Mouse (Mus musculus) cerebral cortex, adult 2 months (tissue): ENCODE measurements around the gene Uhrf1bp1.

Experiments used
- WGBS: fragments of 180-500 bp; shearing (Covaris S2); methylation state at CpG from one replicate; pipeline ENCODE4 v1.1.7; 2018; 5-methylcytosine and 5-hydroxymethylcytosine counted together

Gene Uhrf1bp1

DNA sequence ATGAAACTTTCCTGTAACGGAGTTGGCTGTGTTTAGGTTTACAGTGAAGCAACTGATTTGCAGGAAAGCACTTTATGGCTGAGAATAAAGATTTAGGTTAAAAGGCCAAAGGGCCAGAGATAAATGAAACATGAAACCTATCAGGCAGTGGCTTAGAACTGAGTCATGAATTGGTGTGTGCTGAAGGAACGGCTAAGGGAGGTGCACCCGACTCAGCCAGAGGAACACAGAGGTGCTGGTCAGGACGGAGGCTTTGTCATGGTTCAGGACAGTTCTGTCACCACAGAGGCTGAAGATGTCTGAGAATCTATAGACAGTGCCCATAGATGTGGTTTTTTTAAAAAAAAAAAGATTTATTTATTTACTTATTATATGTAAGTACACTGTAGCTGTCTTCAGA lies 58.5 kb downstream of the Uhrf1bp1 start:
- 95% methylated on average over 4 of the region's 4 CpGs for WGBS

DNA sequence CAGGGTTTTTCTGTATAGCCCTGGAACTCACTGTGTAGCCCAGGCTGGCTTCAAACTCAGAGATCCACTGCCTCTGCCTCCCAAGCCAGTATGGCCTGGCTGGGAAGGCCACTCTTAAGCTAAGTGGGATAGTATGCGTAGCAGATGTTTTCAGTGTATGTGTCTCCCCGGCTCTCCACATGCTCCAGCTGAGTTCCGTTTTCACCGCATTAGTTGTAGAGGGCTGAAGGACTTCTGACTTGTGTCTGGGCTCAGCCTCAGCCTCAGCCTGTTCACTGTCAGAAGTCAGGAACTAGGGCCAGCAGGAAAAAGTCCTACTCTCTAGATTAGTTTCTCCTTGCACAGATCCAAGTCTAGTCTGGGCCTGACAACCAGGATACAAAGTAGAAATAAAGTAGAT lies 60.1 kb downstream of the Uhrf1bp1 start:
- 89% methylated on average over 4 of the region's 4 CpGs for WGBS

DNA sequence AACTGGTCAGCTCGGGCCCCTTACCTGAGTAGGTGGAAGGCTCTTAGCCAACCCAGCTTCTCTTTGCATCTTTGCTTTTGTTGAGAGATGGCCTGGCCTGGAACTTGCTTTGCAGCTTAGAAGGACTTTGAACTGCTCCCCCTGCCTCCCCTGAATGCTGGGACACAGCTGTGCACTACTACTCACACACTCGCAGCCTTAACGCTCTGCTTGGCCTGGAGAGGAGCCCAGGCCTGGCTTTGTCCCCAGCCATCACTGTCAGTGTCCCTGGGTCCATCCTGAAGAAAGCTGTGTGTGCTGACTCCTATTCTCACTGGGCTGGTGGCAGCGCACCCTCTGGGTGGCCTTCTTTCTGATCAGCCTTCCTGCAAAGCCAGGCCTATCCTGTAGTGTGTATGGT lies 64.4 kb downstream of the Uhrf1bp1 start:
- 64% methylated on average over 4 of the region's 4 CpGs for WGBS

DNA sequence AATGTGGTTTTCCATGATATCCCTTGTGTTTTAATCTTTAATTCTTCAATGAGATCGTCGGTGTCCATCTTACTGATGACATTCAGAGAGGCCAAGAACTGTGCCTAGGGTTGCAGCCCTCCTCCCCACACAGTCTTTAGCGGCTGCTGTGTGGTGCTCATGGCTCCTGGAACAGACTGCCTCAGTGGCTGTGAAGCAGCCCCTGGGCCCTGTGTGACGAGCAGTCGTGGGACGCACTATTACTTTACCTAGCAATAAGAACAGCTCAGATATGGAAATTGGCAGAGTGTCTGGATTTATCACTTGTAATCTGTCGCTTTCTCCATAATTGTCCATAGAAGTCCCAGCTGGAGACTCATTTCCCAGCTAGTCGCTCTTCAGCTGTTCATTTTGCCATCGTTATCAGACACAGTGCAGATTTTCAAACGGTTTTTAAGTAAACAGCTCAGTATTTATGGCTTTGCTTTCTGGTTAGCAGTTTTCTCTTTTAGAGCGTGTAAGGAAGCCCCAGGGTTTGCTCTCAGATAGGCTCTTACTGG lies 66.0 kb downstream of the Uhrf1bp1 start:
- 73% methylated on average over 11 of the region's 11 CpGs for WGBS

DNA sequence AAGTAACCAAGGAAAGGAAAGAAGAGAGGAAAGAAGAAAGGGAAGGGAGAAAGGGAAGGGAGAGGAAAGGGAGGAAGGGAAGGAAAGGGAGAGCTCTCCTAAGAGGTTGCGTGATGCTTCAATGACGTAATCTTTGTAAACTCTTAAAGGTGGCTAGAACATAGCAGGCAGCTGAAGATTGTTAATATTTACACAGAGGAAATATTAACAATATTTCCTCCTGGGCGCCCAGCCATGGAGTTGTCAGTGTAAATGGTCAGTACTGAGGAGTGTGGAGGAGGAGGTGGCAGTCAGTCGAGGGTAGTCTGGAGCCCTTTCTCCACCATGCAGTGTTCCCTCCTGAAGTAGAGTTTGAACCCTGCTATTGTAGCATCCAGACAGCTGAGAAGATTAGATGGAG lies 68.8 kb downstream of the Uhrf1bp1 start:
- WGBS = 79% methylated on average over 4 of the region's 4 CpGs

DNA sequence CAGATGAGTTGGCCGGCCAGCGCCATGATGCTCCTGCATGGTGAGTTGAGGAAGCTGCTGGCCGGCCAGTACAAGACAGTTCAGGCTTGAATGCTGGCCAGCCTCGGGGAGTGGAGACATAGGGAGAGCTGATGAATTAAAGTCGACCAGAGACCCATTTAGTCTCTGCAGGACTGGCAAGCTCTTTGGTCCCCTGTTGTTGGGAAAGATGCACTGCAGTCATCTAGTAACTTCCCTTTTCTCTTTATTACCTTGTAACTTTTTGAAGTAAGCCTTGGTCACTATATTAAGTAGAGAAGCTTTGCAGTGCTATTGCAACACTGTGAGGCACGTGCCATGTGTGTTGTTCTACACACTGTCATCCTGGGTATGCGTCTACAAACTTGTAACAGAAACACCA lies 69.3 kb downstream of the Uhrf1bp1 start:
- 81% methylated on average over 7 of the region's 7 CpGs for whole genome bisulfite sequencing

DNA sequence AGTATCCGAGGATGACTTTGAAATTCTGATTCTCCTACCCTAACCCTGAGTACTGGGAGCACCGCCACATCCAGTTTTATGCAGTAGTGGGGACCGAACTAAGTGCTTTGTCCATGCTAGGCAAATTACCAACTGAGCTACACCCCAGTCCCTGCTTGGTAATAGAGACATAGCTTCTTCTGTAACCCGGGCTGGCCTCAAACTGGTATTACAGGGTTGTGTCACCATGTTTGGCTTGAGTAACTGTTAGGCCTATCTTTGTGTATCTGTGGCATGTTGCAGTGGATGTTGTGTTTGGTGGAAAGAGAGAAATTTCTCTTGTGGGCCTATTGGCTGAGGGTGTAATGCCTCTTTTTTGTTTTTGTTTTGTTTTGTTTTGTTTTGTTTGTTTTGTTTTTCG lies 74.0 kb downstream of the Uhrf1bp1 start:
- WGBS = 91% methylated on average over 5 of the region's 5 CpGs

DNA sequence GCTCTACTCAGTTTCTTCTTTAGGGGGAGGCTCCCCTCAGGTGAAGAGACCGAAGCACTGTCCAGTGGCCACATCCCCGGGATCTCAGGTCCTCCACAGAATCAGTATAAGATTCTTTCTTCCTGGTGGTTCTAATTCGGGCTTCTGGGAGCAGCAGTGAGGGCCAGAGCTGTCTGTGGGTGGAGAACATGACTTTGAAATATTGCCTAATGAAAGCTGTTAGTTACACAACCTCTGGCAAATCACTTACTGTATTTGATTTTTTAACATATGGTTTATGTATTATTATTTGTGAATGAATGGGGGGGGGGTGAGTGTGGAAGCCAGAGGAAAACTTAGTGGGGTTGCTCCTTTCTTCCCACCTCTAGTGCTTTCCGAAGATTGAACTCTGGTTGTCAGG lies 75.6 kb downstream of the Uhrf1bp1 start:
- WGBS = 88% methylated on average over 4 of the region's 4 CpGs

DNA sequence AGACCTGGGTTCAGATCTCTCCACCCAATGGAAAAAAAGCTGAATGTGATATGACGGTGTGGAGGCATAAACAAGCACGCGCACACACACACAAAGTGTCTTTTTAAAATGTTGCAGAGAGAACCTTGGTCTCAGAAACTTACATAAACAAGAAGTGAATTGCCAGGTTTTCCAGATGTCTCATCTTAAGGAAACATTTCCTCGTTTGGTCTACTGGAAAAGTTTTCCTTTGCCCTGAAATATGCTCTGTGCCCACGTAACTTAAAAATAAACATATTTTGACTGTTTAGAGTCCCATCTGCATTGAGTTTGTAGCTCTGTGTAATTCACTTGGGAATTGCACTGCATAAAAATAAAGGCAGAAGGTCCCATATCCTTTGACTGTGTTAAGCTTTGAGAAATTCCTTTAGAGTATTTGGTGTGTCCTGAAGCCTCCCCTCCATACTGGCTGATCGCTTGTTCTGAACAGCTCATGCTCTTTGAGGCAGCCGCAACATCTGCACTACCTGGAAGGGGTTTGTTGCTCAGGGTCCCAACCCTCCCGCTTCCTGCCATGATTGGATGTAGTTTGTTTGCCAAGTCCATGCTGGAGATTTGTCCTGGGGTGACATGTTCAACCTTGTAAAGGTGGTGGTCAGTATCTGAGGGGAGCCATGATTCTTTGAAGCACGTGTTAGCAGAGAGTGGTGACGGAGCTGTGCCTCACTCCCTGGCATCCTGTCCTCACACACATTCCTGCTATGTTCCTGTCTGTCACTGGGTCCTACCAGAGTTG lies 78.1 kb downstream of the Uhrf1bp1 start:
- WGBS = 78% methylated on average over 10 of the region's 10 CpGs

DNA sequence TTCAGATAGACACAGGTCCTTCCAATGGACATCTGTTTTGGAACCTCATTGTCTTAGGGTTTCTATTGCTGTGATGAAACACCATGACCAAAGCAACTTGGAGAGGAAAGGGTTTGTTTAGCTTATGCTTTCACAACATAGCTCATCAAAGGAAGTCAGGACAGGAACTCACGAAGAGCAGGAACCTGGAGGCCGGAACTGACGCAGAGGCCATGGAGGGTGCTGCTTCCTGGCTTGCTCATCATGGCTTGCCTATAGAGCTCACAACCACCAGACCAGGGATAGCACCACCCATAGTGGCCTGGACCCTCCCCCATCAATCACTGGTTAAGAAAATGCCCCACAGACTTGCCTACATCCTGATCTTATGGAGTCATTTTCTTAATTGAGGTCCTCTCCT lies 78.8 kb downstream of the Uhrf1bp1 start:
- WGBS = 88% methylated on average over 3 of the region's 3 CpGs

DNA sequence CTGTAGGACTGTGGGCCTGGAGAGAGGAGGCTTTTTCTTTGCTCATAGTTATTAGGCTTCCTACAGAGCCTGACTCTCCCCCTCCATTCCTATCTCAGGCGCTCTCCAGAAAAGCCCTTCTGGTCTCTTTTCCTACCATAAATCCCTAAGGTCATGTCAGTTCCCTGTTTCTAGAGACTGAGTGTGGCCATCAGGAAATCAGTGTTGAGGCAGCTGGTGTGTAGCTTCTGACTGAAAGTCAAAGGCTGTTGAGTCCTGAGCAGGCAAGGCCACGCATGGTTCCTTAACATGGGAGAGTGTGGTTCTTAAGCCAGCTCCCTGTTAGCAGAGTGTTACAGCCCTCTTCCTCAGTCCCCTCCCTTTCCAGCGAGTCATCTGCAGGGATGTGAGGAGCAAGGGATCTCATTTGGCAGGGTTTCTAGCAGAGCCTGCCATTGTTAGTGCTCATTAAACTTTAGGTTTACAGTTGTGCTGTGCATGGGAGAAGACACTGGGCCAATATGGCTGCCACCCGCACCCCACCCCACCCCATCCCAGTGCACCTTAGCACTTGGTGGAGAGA lies 80.9 kb downstream of the Uhrf1bp1 start:
- 86% methylated on average over 4 of the region's 4 CpGs for WGBS

DNA sequence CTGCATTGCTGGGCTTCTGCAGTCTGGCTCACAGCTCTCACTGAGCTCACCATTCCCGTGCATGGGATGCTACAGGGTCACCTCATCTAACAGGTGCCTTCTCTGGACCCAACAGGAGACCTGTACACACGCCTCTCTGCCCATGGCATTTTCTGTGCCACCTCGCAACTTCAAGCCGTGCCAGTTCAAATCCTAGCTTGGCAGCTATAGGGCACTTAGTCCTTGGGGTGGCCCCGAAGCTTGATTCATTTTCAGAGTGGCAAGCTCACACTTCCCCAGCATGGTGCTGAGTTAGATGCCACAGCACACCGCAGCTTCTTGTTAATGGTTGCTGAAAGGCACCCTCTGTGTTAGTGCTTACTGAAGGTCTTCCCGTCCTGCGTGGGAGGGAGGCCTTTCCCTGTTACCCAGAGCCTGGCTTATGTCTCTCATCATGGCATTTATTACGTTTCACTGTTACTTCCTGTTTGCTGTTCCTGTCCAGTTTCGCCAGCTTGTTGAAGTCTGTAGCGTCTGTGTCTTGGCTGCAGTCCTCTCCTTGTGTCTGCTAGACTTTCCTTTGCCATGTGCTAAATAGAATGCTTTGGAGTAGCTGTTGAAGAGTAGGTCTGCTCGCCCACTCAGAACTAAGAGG lies 82.0 kb downstream of the Uhrf1bp1 start:
- WGBS = 40% methylated on average over 12 of the region's 12 CpGs

DNA sequence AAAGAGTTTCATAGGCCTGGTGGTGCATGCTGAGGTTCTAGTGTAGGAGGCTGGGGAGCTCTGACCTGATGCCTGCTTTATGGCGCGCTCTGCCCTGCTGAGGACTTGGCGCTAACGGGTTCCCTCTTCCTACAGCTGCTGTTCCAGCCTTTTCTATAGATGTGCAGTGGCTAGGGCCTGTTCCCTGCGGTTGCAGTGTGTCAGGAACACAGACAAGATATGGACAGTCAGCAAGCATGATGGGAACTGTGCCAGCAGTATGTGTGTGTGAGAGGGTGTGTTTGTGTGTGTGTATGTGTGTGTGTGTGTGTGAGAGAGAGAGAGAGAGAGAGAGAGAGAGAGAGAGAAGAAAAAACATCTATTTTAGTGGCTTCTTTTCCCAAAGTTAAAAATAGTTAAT lies 82.8 kb downstream of the Uhrf1bp1 start:
- 75% methylated on average over 5 of the region's 5 CpGs for WGBS

DNA sequence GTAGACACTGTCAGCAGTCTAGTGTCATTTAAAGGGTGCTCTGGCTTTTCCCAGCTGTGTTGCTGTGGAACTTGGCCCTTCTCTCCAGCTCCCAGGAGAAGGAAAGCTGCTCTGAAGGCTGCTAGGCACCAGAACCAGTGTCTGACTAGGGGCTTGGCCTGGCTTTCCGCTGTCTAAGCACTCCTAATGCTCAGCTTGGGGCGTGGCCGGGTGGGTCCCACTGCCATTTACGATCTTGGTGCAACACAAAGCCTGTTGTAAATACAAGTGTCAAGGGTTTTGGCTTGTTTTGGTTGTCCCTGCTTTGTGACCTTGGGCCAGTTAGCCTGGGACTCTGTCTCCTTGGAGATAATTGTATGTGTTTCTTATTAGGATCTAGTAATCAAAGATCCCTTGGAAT lies 84.1 kb downstream of the Uhrf1bp1 start:
- 69% methylated on average over 4 of the region's 4 CpGs for whole genome bisulfite sequencing

DNA sequence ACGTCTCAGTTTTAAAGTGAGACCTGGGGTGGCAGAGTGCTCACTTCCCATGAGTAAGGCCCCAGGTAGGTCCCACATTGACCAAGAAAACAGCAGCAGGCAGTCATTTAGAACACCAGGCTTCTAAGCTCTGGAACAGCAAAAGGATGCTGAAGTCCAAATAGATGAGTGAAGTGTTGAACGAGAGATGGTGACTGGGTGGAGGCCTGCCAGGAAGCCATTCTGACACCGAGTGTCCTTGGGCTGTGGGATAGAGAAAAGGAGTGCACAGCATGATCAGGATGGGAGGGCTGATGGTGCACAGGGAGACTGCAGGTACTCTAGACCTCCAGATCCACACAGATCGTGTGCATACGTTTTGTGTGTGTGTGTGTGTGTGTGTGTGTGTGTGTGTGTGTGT lies 84.9 kb downstream of the Uhrf1bp1 start:
- WGBS = 77% methylated on average over 5 of the region's 5 CpGs

DNA sequence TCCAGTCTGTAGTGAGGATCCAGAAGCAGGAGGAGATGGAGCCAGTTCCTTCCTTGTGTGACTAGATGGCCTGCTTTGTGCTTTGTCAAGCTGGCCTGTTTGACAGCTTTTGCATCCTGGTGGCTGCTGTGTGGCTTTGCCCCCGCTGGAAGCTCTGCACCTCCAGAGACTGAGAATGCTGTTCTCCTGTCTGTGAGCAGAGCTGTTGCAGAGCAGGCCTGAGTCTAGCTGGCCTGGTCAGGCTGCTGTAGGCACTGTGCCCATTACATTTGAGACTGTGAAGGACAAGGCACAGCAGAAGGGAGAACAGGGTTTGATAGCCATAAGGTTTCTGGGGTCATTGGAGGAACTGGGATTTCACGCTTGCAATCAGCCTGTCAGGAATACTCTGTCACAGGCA lies 85.5 kb downstream of the Uhrf1bp1 start:
- 85% methylated on average over 2 of the region's 2 CpGs for WGBS

DNA sequence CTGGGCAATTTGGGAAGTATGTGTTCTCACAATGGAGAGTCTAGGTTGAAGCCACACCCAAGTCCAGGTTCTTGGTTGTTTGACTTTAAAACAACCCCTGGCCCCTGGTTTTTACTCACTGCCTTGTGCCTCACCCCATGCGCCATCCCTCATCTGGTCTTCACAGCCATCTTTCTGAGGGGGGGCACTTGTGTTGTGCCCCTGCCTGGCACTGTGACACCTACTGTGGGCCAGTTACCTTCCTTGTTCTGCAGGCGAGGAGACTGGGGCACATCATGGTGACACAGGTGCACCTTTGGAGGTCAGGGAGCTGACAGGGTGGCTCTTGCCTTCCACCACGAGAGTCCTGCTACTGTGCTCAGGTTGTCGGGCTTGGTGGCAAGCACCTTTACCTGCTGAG lies 85.9 kb downstream of the Uhrf1bp1 start:
- 96% methylated on average over 4 of the region's 4 CpGs for WGBS

DNA sequence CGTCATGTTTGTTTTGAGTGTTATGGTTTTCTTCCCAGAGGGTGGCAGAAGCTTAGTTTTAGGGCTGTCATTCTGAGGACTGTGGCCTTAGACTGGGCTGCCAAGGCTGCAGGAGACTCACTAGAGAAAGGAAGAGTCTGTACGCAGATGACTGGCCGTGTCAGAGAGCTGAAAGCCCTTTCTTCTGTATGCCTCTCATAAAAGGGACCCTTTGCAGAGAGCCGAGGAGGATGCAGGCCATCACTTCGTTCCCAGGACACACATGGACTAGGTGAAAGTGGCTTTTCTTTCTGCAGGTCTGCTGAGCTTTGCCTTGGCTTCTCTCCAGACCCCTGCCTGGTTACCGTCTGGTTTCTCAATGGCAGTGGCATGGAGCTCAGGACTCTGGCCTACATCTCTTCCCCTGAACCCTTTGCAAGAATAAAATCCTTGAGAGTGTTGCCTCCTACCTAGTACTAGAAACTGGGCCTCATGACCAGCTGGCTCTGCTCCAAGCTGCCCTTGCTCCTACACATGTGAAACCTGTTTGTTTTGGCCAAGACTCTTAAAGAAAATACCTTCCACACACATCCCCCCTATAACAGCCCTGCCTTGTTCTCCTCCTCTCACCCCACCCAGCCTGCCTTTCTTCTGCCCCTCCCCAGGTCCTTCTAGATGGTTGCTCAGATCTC lies 89.4 kb downstream of the Uhrf1bp1 start:
- 50% methylated on average over 6 of the region's 6 CpGs for WGBS

DNA sequence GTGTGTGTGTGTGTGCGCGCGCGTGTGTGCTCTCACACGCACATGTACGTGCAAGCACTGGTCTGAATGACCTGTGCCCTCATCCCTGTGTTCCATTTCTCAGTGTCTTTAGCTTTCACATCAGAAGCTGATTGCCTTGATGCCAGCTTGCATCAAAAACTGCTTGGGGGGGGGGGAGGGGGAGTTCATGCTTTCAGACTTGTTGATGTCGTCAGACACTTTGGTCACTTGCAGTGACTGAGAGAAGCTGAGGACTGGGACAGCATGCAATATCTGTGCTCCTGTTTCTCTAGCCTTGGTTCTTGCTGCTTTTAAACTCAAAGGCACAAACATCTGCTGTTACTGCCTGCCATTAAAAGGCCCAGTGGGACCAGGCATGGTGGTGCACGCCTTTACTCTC lies 90.1 kb downstream of the Uhrf1bp1 start:
- 85% methylated on average over 8 of the region's 8 CpGs for WGBS

DNA sequence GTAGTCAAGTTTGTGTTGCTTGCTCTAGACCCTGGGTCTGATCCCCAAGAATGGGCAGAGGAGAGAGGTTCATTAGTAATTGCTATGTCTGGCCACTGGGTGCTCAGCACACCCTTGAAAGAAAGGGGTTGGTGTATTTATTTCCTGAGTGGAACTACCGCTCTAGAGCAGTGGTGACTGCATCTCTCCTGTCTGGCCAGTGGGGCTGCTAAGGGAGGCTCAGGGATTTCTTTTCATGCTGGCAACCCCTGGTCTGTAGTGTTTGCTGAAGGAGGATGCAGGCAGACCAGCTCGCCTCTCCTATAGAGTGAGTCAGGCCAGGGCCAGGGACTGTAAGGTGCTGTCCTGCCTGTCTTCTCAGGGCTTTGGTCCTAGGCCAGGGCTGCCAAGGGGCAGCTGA lies 90.9 kb downstream of the Uhrf1bp1 start:
- 86% methylated on average over 2 of the region's 2 CpGs for WGBS
